Mouse (Mus musculus) ES-Bruce4 (cell line): ENCODE data around the gene Frrs1l.

Source experiments
- CTCF ChIP-seq: IDR thresholded peaks from one replicate; pipeline ENCODE4 v1.8.1; 2011; ENCODE audit warnings: low read depth, low read length
- POLR2A ChIP-seq: IDR thresholded peaks from one replicate; pipeline ENCODE4 v1.8.1; 2011; ENCODE audit warnings: low read length; ENCODE audit not compliant: insufficient read depth

DNA sequence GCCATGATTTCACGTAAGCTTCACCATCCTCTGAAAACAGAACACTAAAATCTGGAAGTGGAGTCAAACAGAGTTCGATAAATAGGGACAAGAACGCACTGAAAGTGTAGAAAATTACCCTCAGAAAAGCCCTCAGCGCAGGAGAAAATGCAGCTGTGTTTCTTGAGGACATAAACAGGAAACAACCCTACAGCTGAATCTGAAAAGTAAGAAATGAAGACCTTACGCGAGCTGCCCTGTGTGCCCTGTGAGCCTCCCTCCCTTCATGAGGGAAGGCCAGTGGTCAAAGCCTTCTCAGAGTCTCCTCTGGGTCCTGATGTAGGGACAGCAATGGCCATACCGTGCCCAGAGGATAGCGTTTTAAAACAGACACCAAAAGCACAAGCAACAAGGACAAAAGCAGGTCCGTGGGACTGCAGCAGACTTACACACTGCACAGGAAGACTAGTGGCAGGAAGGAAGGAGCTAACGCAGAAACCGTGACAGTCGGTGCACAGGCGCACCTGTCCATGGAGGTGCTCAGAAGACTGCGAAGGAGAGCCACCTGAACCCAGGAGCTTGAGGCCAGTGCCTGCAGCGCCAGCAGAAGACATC, 74.4 kb downstream of the Frrs1l start:
- TF ChIP-seq POLR2A (no peak), CTCF (no peak)
